Mouse (Mus musculus) neural tube, embryonic 11.5 days (tissue): ENCODE results near the gene Phf19. TPM values are rescaled to one million over a fixed set of nuclear protein-coding genes. Genes with fewer than 3 reads are reported as not detected.

Source experiments
- ATAC-seq: fragments of 200-750 bp; cut with Nextera tagmentation; 2 replicates; pipeline ENCODE4 v1.8.0; 2017; ENCODE audit warnings: moderate number of reproducible peaks, mild to moderate bottlenecking, moderate TSS enrichment, moderate library complexity; ENCODE audit not compliant: insufficient read depth, low FRiP score, low TSS enrichment
- DNase-seq: peaks from one replicate; pipeline ENCODE4 v3.0.0-alpha.2; 2015; ENCODE audit warnings: low spot score
- H3K27ac ChIP-seq: fragments of 300-500 bp; sonication (generic); 2 replicates; pipeline ENCODE4 v1.5.1; 2014; ENCODE audit warnings: low read depth, mild to moderate bottlenecking, low read length
- H3K27me3 ChIP-seq: fragments of 300-500 bp; sonication (generic); 2 replicates; pipeline ENCODE4 v1.6.1; 2014; ENCODE audit warnings: mild to moderate bottlenecking, low read length, mixed read lengths; ENCODE audit not compliant: control insufficient read depth, insufficient read depth
- H3K36me3 ChIP-seq: fragments of 300-500 bp; sonication (generic); 2 replicates; pipeline ENCODE4 v1.6.1; 2014; ENCODE audit warnings: mild to moderate bottlenecking, low read length, moderate library complexity, mixed read lengths; ENCODE audit not compliant: control insufficient read depth, insufficient read depth
- H3K4me1 ChIP-seq: fragments of 300-500 bp; sonication (generic); 2 replicates; pipeline ENCODE4 v1.6.1; 2014; ENCODE audit warnings: low read length, mixed read lengths; ENCODE audit not compliant: control insufficient read depth, insufficient read depth
- H3K4me2 ChIP-seq: fragments of 300-500 bp; sonication (generic); 2 replicates; pipeline ENCODE4 v1.6.1; 2014; ENCODE audit warnings: low read depth, mild to moderate bottlenecking, moderate library complexity
- H3K4me3 ChIP-seq: fragments of 300-500 bp; sonication (generic); 2 replicates; pipeline ENCODE4 v1.5.1; 2014; ENCODE audit warnings: low read depth, low read length
- H3K9ac ChIP-seq: fragments of 300-500 bp; sonication (generic); 2 replicates; pipeline ENCODE4 v1.6.1; 2014; ENCODE audit warnings: mild to moderate bottlenecking, low read length
- H3K9me3 ChIP-seq: fragments of 300-500 bp; sonication (generic); 2 replicates; pipeline ENCODE4 v1.6.1; 2016; ENCODE audit warnings: low read length; ENCODE audit not compliant: control insufficient read depth
- WGBS: fragments of 180-500 bp; shearing (Covaris S2); extraction: QIAGEN DNeasy Blood & Tissue Kit; methylation state at CpG from one replicate; pipeline ENCODE4 v1.1.7; 2014; 5-methylcytosine and 5-hydroxymethylcytosine counted together
- polyA plus RNA-seq: library from polyadenylated mRNA; unstranded; fragments of >200 nt; fragmentation: Nextera tagmentation; extraction: Ambion mirVana; gene quantifications from 2 replicates; pipeline ENCODE4 v1.2.1, GENCODE M21; 2014

The Phf19 gene
- polyA plus RNA-seq, 1 experiment from 2014 or later: 1.9 TPM

GRCm38 (mm10) chr2:34906861-34907604 lies 6.8 kb downstream of the Phf19 start:
- Histone ChIP-seq H3K9me3 (no peaks in the 10 kb centered on the region), H3K27ac (no peak overlapping the region), H3K27me3 (peaks cover 9% of the 10 kb centered on the region), H3K4me2 (no peak overlapping the region), H3K4me3 (no peak overlapping the region), H3K4me1 (no peaks in the 10 kb centered on the region), H3K9ac (no peak overlapping the region), H3K36me3 (no peaks in the 10 kb centered on the region)
- 45% methylated on average over 12 of the region's 12 CpGs for WGBS
- DNase-seq (peak; percentile 15), ATAC-seq (no peak)

- no peak overlapping the region for H3K27ac ChIP-seq
- WGBS: 62% methylated on average over 6 of the region's 6 CpGs
- H3K36me3 ChIP-seq: no peaks in the 10 kb centered on the region
- H3K4me3 ChIP-seq: no peak overlapping the region
- H3K9ac ChIP-seq: no peak overlapping the region
- no peaks in the 10 kb centered on the region for H3K4me1 ChIP-seq
- ATAC-seq: no peak
- no peak for DNase-seq
- H3K9me3 ChIP-seq: no peaks in the 10 kb centered on the region
- H3K4me2 ChIP-seq: no peak overlapping the region
- H3K27me3 ChIP-seq: peaks cover 5% of the 10 kb centered on the region; the same call in 1 of the 2 replicates
Observed at GRCm38 (mm10) chr2:34906426-34906825, 7.4 kb downstream of the Phf19 start.

- H3K4me2 ChIP-seq: peak overlapping the region; percentile 46
- H3K36me3 ChIP-seq: no peaks in the 10 kb centered on the region
- H3K27me3 ChIP-seq: no peaks in the 10 kb centered on the region
- peak; percentile 97 for ATAC-seq
- no peak overlapping the region for H3K27ac ChIP-seq
- H3K9me3 ChIP-seq: no peaks in the 10 kb centered on the region
- no peak overlapping the region; the same call in 1 of the 2 replicates for H3K9ac ChIP-seq
- WGBS: 0% methylated on average over 34 of the region's 34 CpGs
- H3K4me1 ChIP-seq: no peaks in the 10 kb centered on the region
- peak overlapping the region; percentile 7 for H3K4me3 ChIP-seq
- peak; percentile 99 for DNase-seq
Observed at GRCm38 (mm10) chr2:34904849-34905542, 8.8 kb downstream of the Phf19 start.

- no peaks in the 10 kb centered on the region for H3K4me1 ChIP-seq
Observed at GRCm38 (mm10) chr2:34903652-34904405, 10.0 kb downstream of the Phf19 start.

GRCm38 (mm10) chr2:34903191-34903590 lies 10.6 kb downstream of the Phf19 start:
- WGBS: 85% methylated on average over 7 of the region's 7 CpGs
- no peaks in the 10 kb centered on the region for H3K36me3 ChIP-seq
- H3K27me3 ChIP-seq: no peaks in the 10 kb centered on the region
- no peak for ATAC-seq
- H3K27ac ChIP-seq: no peak overlapping the region
- no peak overlapping the region for H3K4me2 ChIP-seq
- no peaks in the 10 kb centered on the region for H3K9me3 ChIP-seq
- H3K4me3 ChIP-seq: no peak overlapping the region
- no peaks in the 10 kb centered on the region for H3K4me1 ChIP-seq
- no peak overlapping the region for H3K9ac ChIP-seq
- DNase-seq: no peak

More at GRCm38 (mm10) chr2:34903652-34904405, 10.0 kb downstream of the Phf19 start:
- Histone ChIP-seq H3K9me3 (no peaks in the 10 kb centered on the region), H3K4me3 (no peak overlapping the region), H3K27ac (no peak overlapping the region), H3K4me2 (no peak overlapping the region), H3K36me3 (no peaks in the 10 kb centered on the region), H3K9ac (no peak overlapping the region), H3K27me3 (no peaks in the 10 kb centered on the region)
- ATAC-seq (no peak), DNase-seq (no peak)
- 67% methylated on average over 4 of the region's 4 CpGs for WGBS

- no peak for DNase-seq
Observed at GRCm38 (mm10) chr2:34902731-34903130, 11.1 kb downstream of the Phf19 start.

GRCm38 (mm10) chr2:34901726-34902125 lies 12.1 kb downstream of the Phf19 start:
- Histone ChIP-seq H3K27me3 (no peaks in the 10 kb centered on the region), H3K4me3 (no peak overlapping the region), H3K9ac (no peak overlapping the region), H3K9me3 (no peaks in the 10 kb centered on the region), H3K4me1 (no peaks in the 10 kb centered on the region), H3K27ac (no peak overlapping the region), H3K36me3 (no peaks in the 10 kb centered on the region), H3K4me2 (no peak overlapping the region)
- ATAC-seq (no peak), DNase-seq (no peak)
- 74% methylated on average over 4 of the region's 4 CpGs for WGBS

More at GRCm38 (mm10) chr2:34902731-34903130, 11.1 kb downstream of the Phf19 start:
- H3K4me2 ChIP-seq: no peak overlapping the region
- no peaks in the 10 kb centered on the region for H3K27me3 ChIP-seq
- no peaks in the 10 kb centered on the region for H3K36me3 ChIP-seq
- no peak overlapping the region for H3K9ac ChIP-seq
- no peaks in the 10 kb centered on the region for H3K9me3 ChIP-seq
- 90% methylated on average over 6 of the region's 6 CpGs for WGBS
- H3K4me1 ChIP-seq: no peaks in the 10 kb centered on the region
- ATAC-seq: no peak
- H3K27ac ChIP-seq: no peak overlapping the region
- no peak overlapping the region for H3K4me3 ChIP-seq

GRCm38 (mm10) chr2:34900412-34900811 lies 13.4 kb downstream of the Phf19 start:
- DNase-seq (no peak), ATAC-seq (no peak)
- Histone ChIP-seq H3K36me3 (no peaks in the 10 kb centered on the region), H3K4me3 (no peak overlapping the region), H3K9me3 (no peaks in the 10 kb centered on the region), H3K27ac (no peak overlapping the region), H3K4me1 (no peaks in the 10 kb centered on the region), H3K4me2 (no peak overlapping the region), H3K27me3 (no peaks in the 10 kb centered on the region), H3K9ac (no peak overlapping the region)
- 100% methylated on average over 1 of the region's 1 CpGs for WGBS
